Mouse (Mus musculus): ENCODE data around the gene Ccdc7a.
A peak's percentile ranks its signal among the peaks of the same experiment; 100 is the strongest.

Gene Ccdc7a

DNA sequence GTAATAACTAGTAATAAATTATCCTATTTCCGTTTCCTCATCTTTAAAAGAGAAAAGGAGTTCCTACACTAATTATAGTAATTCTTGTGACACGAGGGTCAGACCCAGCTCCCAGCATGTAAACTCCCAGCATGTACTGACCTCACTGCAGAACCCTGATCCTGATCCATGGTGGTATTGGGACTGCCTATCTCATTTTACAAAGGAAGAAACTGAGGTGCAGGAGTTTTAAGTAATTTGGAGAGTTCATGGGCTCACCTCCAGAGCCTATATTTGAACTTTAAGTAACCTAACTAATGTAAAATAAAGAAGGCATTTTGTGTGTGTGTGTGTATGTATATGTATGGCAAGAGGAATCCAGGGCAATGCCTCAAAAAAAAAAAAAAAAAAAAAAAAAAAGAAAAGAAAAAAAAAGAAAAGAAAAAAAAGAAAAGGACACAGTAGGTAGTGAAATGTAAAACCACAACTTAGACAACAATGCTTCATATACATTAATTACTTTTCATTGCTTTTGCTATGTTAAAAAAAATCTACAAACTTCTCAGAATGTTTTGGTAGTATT is 378.8 kb downstream of the Ccdc7a start:
- DNase-seq (ENCODE audit: low spot score in 2 of 2): no peak

DNA sequence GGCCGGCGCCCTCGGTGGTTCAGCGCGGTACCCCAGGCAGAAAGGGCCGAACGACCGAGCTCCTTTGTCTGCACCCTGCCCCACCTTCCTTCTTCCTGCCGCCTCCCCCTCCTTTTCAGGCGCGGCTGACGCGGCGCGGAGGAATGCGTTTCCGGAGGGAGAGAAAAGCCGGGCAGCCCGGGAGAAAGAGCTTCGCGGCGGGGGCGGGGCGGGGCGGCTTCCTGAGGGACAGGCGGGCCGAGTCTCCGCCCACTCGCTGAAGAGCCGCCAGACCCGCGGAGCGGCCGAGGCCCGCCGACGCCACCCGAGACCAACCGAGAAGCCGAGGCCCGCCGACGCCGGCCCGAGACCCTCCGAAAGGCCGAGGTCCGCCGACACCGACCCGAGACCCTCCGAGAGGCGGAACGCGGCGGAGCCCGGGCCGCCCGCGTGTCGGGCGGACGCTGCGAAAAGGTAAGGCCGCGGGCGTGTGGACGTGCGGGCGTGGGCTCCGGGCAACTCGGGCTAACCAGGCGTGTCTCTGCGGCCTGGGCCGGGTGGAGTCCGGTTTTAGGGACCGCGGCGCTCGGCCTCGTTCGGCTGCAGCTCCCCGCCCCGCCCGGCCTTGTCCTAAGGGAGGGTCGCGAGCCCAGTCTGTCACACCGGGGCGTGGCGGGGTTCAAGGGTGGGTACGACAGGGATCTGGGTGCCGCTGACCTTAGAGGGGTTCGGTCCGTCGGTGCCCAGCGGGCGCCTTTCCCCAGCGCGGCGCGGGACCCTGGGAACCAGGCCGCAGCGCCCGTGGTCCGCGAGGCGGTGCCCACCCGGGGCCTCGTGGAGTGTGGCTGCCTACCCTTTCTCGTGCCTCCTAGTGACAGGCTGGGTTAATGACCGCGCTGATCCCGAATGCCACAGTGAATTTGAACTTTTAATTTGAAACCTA is 379.5 kb downstream of the Ccdc7a start, which contains the start of gene Itgb1:
Gene Itgb1, plus strand, starts transcription at position 148 of the 922 bp plus-strand sequence.
- DNase-seq (ENCODE audit: low spot score in 2 of 2): peak; percentile 91 to 93

DNA sequence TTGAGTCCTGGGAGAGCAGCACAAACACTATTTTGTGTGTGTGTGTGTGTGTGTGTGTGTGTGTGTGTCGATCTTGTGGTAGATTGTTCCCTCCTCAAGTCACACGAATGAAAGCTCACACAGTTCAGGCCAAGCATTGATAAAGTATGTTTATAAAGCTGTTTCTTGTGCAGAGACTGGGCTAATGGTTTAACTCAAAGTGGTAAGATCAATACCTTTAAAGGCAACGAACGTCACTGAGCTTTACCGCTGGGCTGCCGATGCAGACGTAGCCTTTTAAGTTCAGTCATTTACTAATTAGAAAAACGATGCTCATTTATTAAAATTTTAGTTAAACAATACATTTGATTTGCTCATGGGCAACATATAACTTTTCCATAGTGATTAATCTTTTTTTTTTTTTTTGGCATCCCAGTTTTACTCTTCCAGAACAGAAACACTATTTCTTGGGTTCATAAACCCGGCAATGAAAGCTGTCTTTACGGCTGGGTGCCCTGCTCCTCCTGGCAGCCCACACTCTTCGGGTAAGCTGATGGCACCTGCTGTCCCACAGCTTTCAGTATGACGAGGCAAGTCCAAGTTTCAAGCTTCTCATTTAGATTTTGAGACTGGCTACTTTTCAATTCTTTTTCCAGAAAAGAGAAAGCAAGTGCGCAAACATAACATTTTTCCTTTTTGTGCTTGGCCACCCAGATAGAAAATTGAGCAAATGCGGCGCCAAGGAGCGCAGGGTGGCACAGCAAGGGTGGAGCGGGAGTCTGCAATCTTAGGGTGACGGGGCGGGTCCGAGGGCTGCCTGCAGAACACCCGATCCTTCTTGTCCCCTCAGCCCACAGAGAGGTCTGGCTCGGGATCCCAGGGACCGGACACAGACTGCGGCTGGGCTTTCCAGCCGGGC is 380.5 kb downstream of the Ccdc7a start:
- no peak for DNase-seq (ENCODE audit: low spot score in 2 of 2)
